Mouse (Mus musculus) liver, adult 2 months (tissue): Measurements from ENCODE around the gene Gm10577.

Experiments
- CTCF ChIP-seq: fragments of 200-500 bp; IDR thresholded peaks from 2 replicates; pipeline ENCODE4 v1.5.1; 2011; ENCODE audit warnings: low read depth, low read length, control low read depth
- POLR2A ChIP-seq: fragments of 200-500 bp; IDR thresholded peaks from 2 replicates; pipeline ENCODE4 v1.6.1; 2011; ENCODE audit warnings: low read length, control low read depth; ENCODE audit not compliant: insufficient read depth; ENCODE audit errors: extremely low read depth

GRCm38 (mm10) chr4:100998145-100998544 is 22.4 kb downstream of the Gm10577 start:
- no peak for TF ChIP-seq POLR2A
- peak; percentile 58 for TF ChIP-seq CTCF
